Mouse (Mus musculus): ENCODE results near the gene Pik3r2. TPM values are rescaled to one million over a fixed set of nuclear protein-coding genes. Genes with fewer than 3 reads are reported as not detected.

Pik3r2 gene
- total RNA-seq, 1 experiment from 2014 or later = 23.7 TPM

Other genes with a start within 250 kb of the Pik3r2 start
- gene Fkbp8, start 249.0 kb downstream of the Pik3r2 start, total RNA-seq (2017) = 95.9 and 128 TPM in 2 replicates
- gene Kxd1, start 248.8 kb downstream of the Pik3r2 start, total RNA-seq (2017) = 70.8 and 71.1 TPM in 2 replicates
- gene Ell, start 237.3 kb downstream of the Pik3r2 start, total RNA-seq (2017) = 8.1 and 10.5 TPM in 2 replicates
- 35.0 and 43.9 TPM in 2 replicates for gene Isyna1, start 182.3 kb downstream of the Pik3r2 start, total RNA-seq (2017)
- 43.8 and 58.4 TPM in 2 replicates for gene Ssbp4, start 167.8 kb downstream of the Pik3r2 start, total RNA-seq (2017)
- gene Lrrc25, start 160.6 kb downstream of the Pik3r2 start, total RNA-seq (2017) = 1.6 and 2.6 TPM in 2 replicates
- 0.29 TPM in 1 of 2 replicates, not detected in the other for gene Gdf15, start 144.3 kb downstream of the Pik3r2 start, total RNA-seq (2017)
- gene Pgpep1, start 116.3 kb downstream of the Pik3r2 start, total RNA-seq (2017) = 3.2 and 3.6 TPM in 2 replicates
- gene Lsm4, start 103.5 kb downstream of the Pik3r2 start, total RNA-seq (2017) = 129 and 163 TPM in 2 replicates
- gene Jund, start 77.8 kb downstream of the Pik3r2 start, total RNA-seq (2017) = 54.4 and 58.2 TPM in 2 replicates
- 0.05 TPM in 1 of 2 replicates, not detected in the other for gene Iqcn, start 73.3 kb downstream of the Pik3r2 start, total RNA-seq (2017)
- gene Gm3336, start 58.2 kb downstream of the Pik3r2 start, total RNA-seq (2017) = not detected in 2 replicates
- gene Pde4c, start 53.0 kb downstream of the Pik3r2 start, total RNA-seq (2017) = 0.09 TPM in 1 of 2 replicates, not detected in the other
- 1.5 and 4.2 TPM in 2 replicates for gene Rab3a, start 22.0 kb downstream of the Pik3r2 start, total RNA-seq (2017)
- gene Mpv17l2, start 15.8 kb downstream of the Pik3r2 start, total RNA-seq (2017) = 10.6 and 11.7 TPM in 2 replicates
- 21.7 and 22.2 TPM in 2 replicates for gene Mast3, start 28.3 kb upstream of the Pik3r2 start, total RNA-seq (2017)
- 1.6 and 3.5 TPM in 2 replicates for gene Il12rb1, start 31.7 kb upstream of the Pik3r2 start, total RNA-seq (2017)
- gene Arrdc2, start 63.0 kb upstream of the Pik3r2 start, total RNA-seq (2017) = 7.3 and 19.9 TPM in 2 replicates
- gene Kcnn1, start 86.5 kb upstream of the Pik3r2 start, total RNA-seq (2017) = 0.18 and 1.3 TPM in 2 replicates
- gene Ccdc124, start 97.2 kb upstream of the Pik3r2 start, total RNA-seq (2017) = 28.6 and 40.6 TPM in 2 replicates
- 0.10 and 0.14 TPM in 2 replicates for gene Slc5a5, start 116.0 kb upstream of the Pik3r2 start, total RNA-seq (2017)
- 2,479 and 2,482 TPM in 2 replicates for gene Rpl18a, start 120.7 kb upstream of the Pik3r2 start, total RNA-seq (2017)
- 14.0 and 15.0 TPM in 2 replicates for gene Map1s, start 129.2 kb upstream of the Pik3r2 start, total RNA-seq (2017)

All from common myeloid progenitor, adult 5-6 weeks (primary cell).